Comparison of ENCODE assay signal across 27 mouse cellular contexts in genomic region chr11:120335431-120336021, GRCm38 (mm10). TPM values are rescaled to one million over a fixed set of nuclear protein-coding genes. Genes with fewer than 3 reads are reported as not detected.
DNase-seq lines count a peak whose midpoint lies in the region; ATAC-seq and TF ChIP-seq lines count a peak whose summit lies in the region.
"Had no signal": no experiment of that assay in that cellular context is flagged by ENCODE, and none has a peak within 500 bp of the region (broad histone marks: within the 10 kb centered on the region; RNA-seq: fewer than 3 reads in every experiment).

No protein-coding gene starts in this region.

- DNase-seq in forebrain, embryonic 10.5 days (ENCODE audit: extremely low spot score, low spot score): peak; percentile 12
- DNase-seq in kidney, adult 11 months: peak; percentile 2
- no peak for DNase-seq in kidney, adult 2 months
- peak; percentile 5 for DNase-seq in neural tube, embryonic 10.5 days (ENCODE audit: extremely low spot score, low spot score)
- DNase-seq in limb, embryonic 10.5 days (ENCODE audit: low spot score): peak; percentile 15
- no peak for DNase-seq in ovary, adult 18-20 months (ENCODE audit: low spot score)
- DNase-seq: adrenal gland, postnatal 25 days; B cell, adult 2 months; cerebellum, postnatal 36 days; embryo, embryonic 11 days; kidney, postnatal 14 days; layer of hippocampus, postnatal 36 days; lung, postnatal 36 days; midbrain, embryonic 14.5 days; right cerebral cortex, adult 18-20 months; thymus, adult 18-20 months; thymus, postnatal 4 days had no signal

- no peak overlapping the region for H3K27ac ChIP-seq in forebrain, embryonic 10.5 days
- H3K27ac ChIP-seq in forebrain, embryonic 12.5 days: no peak overlapping the region
- H3K27ac ChIP-seq in kidney, adult 2 months (ENCODE audit: insufficient read depth, low read depth, low read length): no peak overlapping the region
- no peak overlapping the region for H3K27ac ChIP-seq in neural tube, embryonic 15.5 days (replicated peaks)
- no peak overlapping the region for H3K27ac ChIP-seq in limb, embryonic 10.5 days
- H3K27ac ChIP-seq: forebrain, embryonic 15.5 days; hindbrain, embryonic 12.5 days; liver, embryonic 15.5 days; lung, embryonic 15.5 days; neural tube, embryonic 13.5 days had no signal

- H3K36me3 ChIP-seq in forebrain, embryonic 10.5 days (replicated peaks): no peaks in the 10 kb centered on the region
- no peaks in the 10 kb centered on the region for H3K36me3 ChIP-seq in forebrain, embryonic 12.5 days (replicated peaks)
- no peaks in the 10 kb centered on the region for H3K36me3 ChIP-seq in kidney, adult 2 months (ENCODE audit: control insufficient read depth, insufficient read depth, low read length)
- H3K36me3 ChIP-seq in neural tube, embryonic 15.5 days: no peaks in the 10 kb centered on the region
- no peaks in the 10 kb centered on the region for H3K36me3 ChIP-seq in limb, embryonic 10.5 days
- H3K36me3 ChIP-seq: forebrain, embryonic 15.5 days; hindbrain, embryonic 12.5 days; liver, embryonic 15.5 days; lung, embryonic 15.5 days; neural tube, embryonic 13.5 days had no signal

- ATAC-seq in forebrain, embryonic 12.5 days (ENCODE audit: low FRiP score): no peak
- no peak for ATAC-seq in neural tube, embryonic 15.5 days (ENCODE audit: low FRiP score)
- ATAC-seq: forebrain, embryonic 15.5 days had no signal

- peaks cover 26% of the 10 kb centered on the region; the same call in 1 of the 2 replicates for H3K9me3 ChIP-seq in forebrain, embryonic 10.5 days
- H3K9me3 ChIP-seq in forebrain, embryonic 12.5 days: 0 out of 2 replicates have a peak, but pooled peaks cover under 1% of the 10 kb centered on the region
- 0 out of 2 replicates have a peak, but pooled peaks cover 3% of the 10 kb centered on the region for H3K9me3 ChIP-seq in neural tube, embryonic 15.5 days (replicated peaks)
- H3K9me3 ChIP-seq in limb, embryonic 10.5 days (replicated peaks): no peaks in the 10 kb centered on the region
- H3K9me3 ChIP-seq: forebrain, embryonic 15.5 days; liver, embryonic 15.5 days; lung, embryonic 15.5 days had no signal

- TF ChIP-seq POLR2A in kidney, adult 2 months (IDR thresholded peaks at IDR 0.05; ENCODE audit: low read depth, low read length): no peak

- TF ChIP-seq CTCF in kidney, adult 2 months (conservative IDR thresholded peaks at IDR 0.05; ENCODE audit: insufficient read depth, insufficient read length, low read depth, low read length): no peak

- H3K4me2 ChIP-seq in forebrain, embryonic 12.5 days: no peak overlapping the region
- no peak overlapping the region for H3K4me2 ChIP-seq in neural tube, embryonic 15.5 days
- H3K4me2 ChIP-seq: forebrain, embryonic 15.5 days; heart, embryonic 11.5 days; hindbrain, embryonic 12.5 days; liver, embryonic 15.5 days; lung, embryonic 15.5 days; neural tube, embryonic 13.5 days had no signal

- no peaks in the 10 kb centered on the region for H3K27me3 ChIP-seq in forebrain, embryonic 10.5 days (ENCODE audit: poor library complexity, severe bottlenecking)
- H3K27me3 ChIP-seq in forebrain, embryonic 12.5 days: no peaks in the 10 kb centered on the region
- H3K27me3 ChIP-seq in kidney, adult 2 months (replicated peaks; ENCODE audit: control insufficient read depth, insufficient read depth, low read length): no peaks in the 10 kb centered on the region
- H3K27me3 ChIP-seq in neural tube, embryonic 15.5 days (replicated peaks): no peaks in the 10 kb centered on the region
- no peaks in the 10 kb centered on the region for H3K27me3 ChIP-seq in limb, embryonic 10.5 days (ENCODE audit: low read depth, poor library complexity, severe bottlenecking)
- H3K27me3 ChIP-seq: forebrain, embryonic 15.5 days; hindbrain, embryonic 12.5 days; liver, embryonic 15.5 days; lung, embryonic 15.5 days; megakaryocyte, embryonic 14.5 days; neural tube, embryonic 13.5 days had no signal

- no peak overlapping the region for H3K4me3 ChIP-seq in forebrain, embryonic 10.5 days
- no peak overlapping the region for H3K4me3 ChIP-seq in forebrain, embryonic 12.5 days (replicated peaks)
- H3K4me3 ChIP-seq in kidney, adult 2 months (ENCODE audit: insufficient read depth, low read depth, low read length): no peak overlapping the region
- no peak overlapping the region for H3K4me3 ChIP-seq in neural tube, embryonic 15.5 days (replicated peaks)
- H3K4me3 ChIP-seq in limb, embryonic 10.5 days: no peak overlapping the region
- H3K4me3 ChIP-seq: forebrain, embryonic 15.5 days; hindbrain, embryonic 12.5 days; liver, embryonic 15.5 days; lung, embryonic 15.5 days; megakaryocyte, embryonic 14.5 days; neural tube, embryonic 13.5 days had no signal

- WGBS in forebrain, embryonic 10.5 days: 84% methylated on average over 6 of the region's 6 CpGs
- 85% methylated on average over 6 of the region's 6 CpGs for WGBS in forebrain, embryonic 12.5 days
- 76% methylated on average over 6 of the region's 6 CpGs for WGBS in kidney, adult 2 months
- WGBS in neural tube, embryonic 15.5 days: 83% methylated on average over 6 of the region's 6 CpGs
- 86% methylated on average over 6 of the region's 6 CpGs for WGBS in limb, embryonic 10.5 days

- no peak overlapping the region for H3K9ac ChIP-seq in forebrain, embryonic 12.5 days
- no peak overlapping the region for H3K9ac ChIP-seq in neural tube, embryonic 15.5 days (replicated peaks)
- H3K9ac ChIP-seq: forebrain, embryonic 15.5 days; hindbrain, embryonic 12.5 days; liver, embryonic 15.5 days; lung, embryonic 15.5 days; neural tube, embryonic 13.5 days had no signal

- no peaks in the 10 kb centered on the region for H3K4me1 ChIP-seq in forebrain, embryonic 10.5 days
- no peaks in the 10 kb centered on the region for H3K4me1 ChIP-seq in forebrain, embryonic 12.5 days
- H3K4me1 ChIP-seq in kidney, adult 2 months (ENCODE audit: control insufficient read depth, insufficient read depth, low read length): peaks cover 4% of the 10 kb centered on the region; the same call in 1 of the 2 replicates
- no peaks in the 10 kb centered on the region for H3K4me1 ChIP-seq in neural tube, embryonic 15.5 days
- 0 out of 2 replicates have a peak, but pooled peaks cover 2% of the 10 kb centered on the region for H3K4me1 ChIP-seq in limb, embryonic 10.5 days
- H3K4me1 ChIP-seq: forebrain, embryonic 15.5 days; hindbrain, embryonic 12.5 days; lung, embryonic 15.5 days; neural tube, embryonic 13.5 days had no signal

RNA-seq across cellular contexts. Expression of gene Actg1, which starts 12.8 kb away (rescaled TPM):
- polyA plus RNA-seq in forebrain, embryonic 10.5 days (2016; fragmentation: Nextera tagmentation; extraction: Ambion mirVana): 2,559 and 2,733 TPM in 2 replicates
- 2,923 and 2,975 TPM in 2 replicates for polyA plus RNA-seq in forebrain, embryonic 12.5 days (2016; fragmentation: Nextera tagmentation; extraction: Ambion mirVana)
- 828 and 981 TPM in 2 replicates for polyA plus RNA-seq in kidney, adult 2 months (2012; rRNA removed)
- 3,602 and 3,776 TPM in 2 replicates for polyA plus RNA-seq in neural tube, embryonic 15.5 days (2015; fragmentation: Nextera tagmentation; extraction: Ambion mirVana)
- polyA plus RNA-seq in limb, embryonic 10.5 days (2016; fragmentation: Nextera tagmentation; extraction: Ambion mirVana): 3,099 and 3,197 TPM in 2 replicates

RNA-seq across cellular contexts. Expression of gene Fscn2, which starts 25.8 kb away (rescaled TPM):
- 0.32 TPM in 1 of 2 replicates, not detected in the other for polyA plus RNA-seq in forebrain, embryonic 10.5 days (2016; fragmentation: Nextera tagmentation; extraction: Ambion mirVana)
- polyA plus RNA-seq in forebrain, embryonic 12.5 days (2016; fragmentation: Nextera tagmentation; extraction: Ambion mirVana): 0.82 and 0.91 TPM in 2 replicates
- polyA plus RNA-seq in kidney, adult 2 months (2012; rRNA removed): 0.16 and 0.19 TPM in 2 replicates
- polyA plus RNA-seq in neural tube, embryonic 15.5 days (2015; fragmentation: Nextera tagmentation; extraction: Ambion mirVana): 0.64 and 1.4 TPM in 2 replicates
- 0.35 and 0.74 TPM in 2 replicates for polyA plus RNA-seq in limb, embryonic 10.5 days (2016; fragmentation: Nextera tagmentation; extraction: Ambion mirVana)
- polyA plus RNA-seq: liver, embryonic 15.5 days; small intestine, adult 2 months had no signal

RNA-seq across cellular contexts. Expression of gene Faap100, which starts 43.0 kb away (rescaled TPM):
- polyA plus RNA-seq in forebrain, embryonic 10.5 days (2016; fragmentation: Nextera tagmentation; extraction: Ambion mirVana): 33.8 and 36.0 TPM in 2 replicates
- polyA plus RNA-seq in forebrain, embryonic 12.5 days (2016; fragmentation: Nextera tagmentation; extraction: Ambion mirVana): 47.3 and 47.4 TPM in 2 replicates
- polyA plus RNA-seq in kidney, adult 2 months (2012; rRNA removed): 30.3 and 45.1 TPM in 2 replicates
- 71.6 and 81.5 TPM in 2 replicates for polyA plus RNA-seq in neural tube, embryonic 15.5 days (2015; fragmentation: Nextera tagmentation; extraction: Ambion mirVana)
- 34.2 and 40.6 TPM in 2 replicates for polyA plus RNA-seq in limb, embryonic 10.5 days (2016; fragmentation: Nextera tagmentation; extraction: Ambion mirVana)

Comparison
In these comparisons a context has a peak if more than half of its experiments do, and no peak if none do; other contexts are left out.
1. DNase-seq: peak in forebrain, embryonic 10.5 days (single experiment), kidney, adult 11 months (single experiment), neural tube, embryonic 10.5 days (single experiment) and limb, embryonic 10.5 days (single experiment); none in kidney, adult 2 months (single experiment) and ovary, adult 18-20 months (single experiment).